ENCODE assay signal across 10 mouse cellular contexts in genomic region chr5:124500573-124500972, GRCm38 (mm10). TPM values are rescaled to one million over a fixed set of nuclear protein-coding genes. Genes with fewer than 3 reads are reported as not detected.
DNase-seq lines count a peak whose midpoint lies in the region.
"Had no signal": no experiment of that assay in that cellular context is flagged by ENCODE, and none has a peak within 500 bp of the region (broad histone marks: within the 10 kb centered on the region; RNA-seq: fewer than 3 reads in every experiment).

No protein-coding gene starts in this region.

- peak; percentile 67 for DNase-seq in layer of hippocampus, adult 9-11 months
- DNase-seq in layer of hippocampus, postnatal 25 days (ENCODE audit: extremely low spot score in 1 of 2, low spot score in 1 of 2), result no peak
- DNase-seq in R1 (ENCODE audit: low read depth, low spot score), result peak; percentile 79
- DNase-seq in frontal cortex, postnatal 36 days (ENCODE audit: low spot score in 2 of 2), result peak; percentile 67 to 72
- DNase-seq in naive thymus-derived CD4-positive, alpha-beta T cell, adult 2 months (ENCODE audit: low read depth), result peak; percentile 21
- DNase-seq in thymus, postnatal 36 days, result no peak
- no peak for DNase-seq in adrenal gland, postnatal 4 days (ENCODE audit: low spot score in 2 of 2)
- DNase-seq: adrenal gland, postnatal 14 days; lung, postnatal 10 days; thymus, postnatal 25 days had no signal

RNA-seq across cellular contexts. Expression of gene Snrnp35, which starts 17.6 kb away (rescaled TPM):
- total RNA-seq in layer of hippocampus, postnatal 25 days (2021), result 10 to 100 TPM; 20.6 to 25.9 TPM
- 10 to 100 TPM; 17.6 to 22.7 TPM for total RNA-seq in adrenal gland, postnatal 4 days (2021)

RNA-seq across cellular contexts. Expression of gene Rilpl2, which starts 22.4 kb away (rescaled TPM):
- 10 to 100 TPM; 18.7 to 22.7 TPM for total RNA-seq in layer of hippocampus, postnatal 25 days (2021)
- 10 to 100 TPM; 27.3 to 31.4 TPM for total RNA-seq in adrenal gland, postnatal 4 days (2021)

RNA-seq across cellular contexts. Expression of gene Rilpl1, which starts 30.6 kb away (rescaled TPM):
- 10 to 100 TPM; 57.4 to 62.4 TPM for total RNA-seq in layer of hippocampus, postnatal 25 days (2021)
- 10 to 100 TPM; 23.0 TPM for total RNA-seq in adrenal gland, postnatal 4 days (2021)

RNA-seq across cellular contexts. Expression of gene Tmed2, which starts 39.9 kb away (rescaled TPM):
- 100 to 1,000 TPM in 1 of 2 experiments, 10 to 100 TPM in 1; 90.0 to 104 TPM for total RNA-seq in layer of hippocampus, postnatal 25 days (2021)
- total RNA-seq in adrenal gland, postnatal 4 days (2021), result 100 to 1,000 TPM; 199 to 213 TPM

RNA-seq across cellular contexts. Expression of gene Ddx55, which starts 52.1 kb away (rescaled TPM):
- 10 to 100 TPM; 23.7 to 31.3 TPM for total RNA-seq in layer of hippocampus, postnatal 25 days (2021)
- total RNA-seq in adrenal gland, postnatal 4 days (2021), result 10 to 100 TPM; 16.1 to 16.8 TPM

Comparison
In these comparisons a context has a peak if more than half of its experiments do, and no peak if none do; other contexts are left out.
1. DNase-seq: peak in layer of hippocampus, adult 9-11 months (single experiment), R1 (single experiment), frontal cortex, postnatal 36 days (2 of 2) and naive thymus-derived CD4-positive, alpha-beta T cell, adult 2 months (single experiment); none in layer of hippocampus, postnatal 25 days (0 of 2), thymus, postnatal 36 days (0 of 2) and adrenal gland, postnatal 4 days (0 of 2).